In genomic region chr1:61698462-61699218, GRCm38 (mm10) we compare ENCODE assay signal across 14 mouse cellular contexts.
"Had no signal": no experiment of that assay in that cellular context is flagged by ENCODE, and none has a peak within 500 bp of the region (broad histone marks: within the 10 kb centered on the region; RNA-seq: fewer than 3 reads in every experiment).

No protein-coding gene starts in this region.

- ATAC-seq: midbrain, embryonic 13.5 days had no signal

- H3K4me1 ChIP-seq: liver, embryonic 15.5 days; midbrain, embryonic 13.5 days; neural tube, embryonic 12.5 days had no signal

- H3K9ac ChIP-seq: liver, embryonic 15.5 days; lung, embryonic 14.5 days; midbrain, embryonic 13.5 days; neural tube, embryonic 12.5 days had no signal

- H3K27me3 ChIP-seq: liver, embryonic 15.5 days; midbrain, embryonic 13.5 days; neural tube, embryonic 12.5 days had no signal

- DNase-seq: kidney, adult 11 months; kidney, postnatal 10 days; kidney, postnatal 4 days; lung, embryonic 14.5 days; lung, postnatal 10 days; right cerebral cortex, adult 18-20 months; right cerebral cortex, postnatal 25 days; thymus, postnatal 36 days had no signal

- H3K9me3 ChIP-seq: liver, embryonic 15.5 days; midbrain, embryonic 13.5 days; neural tube, embryonic 12.5 days had no signal

- H3K36me3 ChIP-seq: liver, embryonic 15.5 days; midbrain, embryonic 13.5 days; neural tube, embryonic 12.5 days had no signal

- H3K4me3 ChIP-seq: layer of hippocampus, adult 2 months; liver, embryonic 15.5 days; midbrain, embryonic 13.5 days; neural tube, embryonic 12.5 days had no signal

- H3K4me2 ChIP-seq: liver, embryonic 11.5 days; liver, embryonic 15.5 days; lung, embryonic 14.5 days; midbrain, embryonic 13.5 days; neural tube, embryonic 12.5 days had no signal

- H3K27ac ChIP-seq: layer of hippocampus, adult 2 months; liver, embryonic 15.5 days; macrophage; midbrain, embryonic 13.5 days; neural tube, embryonic 12.5 days had no signal
